Mouse (Mus musculus) neutrophil, adult 5-6 weeks (primary cell): ENCODE measurements around the gene Trappc10. TPM values are rescaled to one million over a fixed set of nuclear protein-coding genes. Genes with fewer than 3 reads are reported as not detected.

Experiments used
- ATAC-seq: fragments of 151-379, 151-347 bp; 2 replicates; pipeline ENCODE4 v1.8.0; 2017; ENCODE audit warnings: mild to moderate bottlenecking, moderate TSS enrichment; ENCODE audit not compliant: insufficient number of reproducible peaks, poor library complexity, low FRiP score, severe bottlenecking; ENCODE audit errors: extremely low read depth
- total RNA-seq: library from RNA; stranded (forward); fragments of 200-1000 nt; gene quantifications from 2 replicates; pipeline ENCODE4 v1.2.3, GENCODE M21; 2017

Trappc10 gene
- total RNA-seq, 1 experiment from 2014 or later: 38.4 TPM

DNA sequence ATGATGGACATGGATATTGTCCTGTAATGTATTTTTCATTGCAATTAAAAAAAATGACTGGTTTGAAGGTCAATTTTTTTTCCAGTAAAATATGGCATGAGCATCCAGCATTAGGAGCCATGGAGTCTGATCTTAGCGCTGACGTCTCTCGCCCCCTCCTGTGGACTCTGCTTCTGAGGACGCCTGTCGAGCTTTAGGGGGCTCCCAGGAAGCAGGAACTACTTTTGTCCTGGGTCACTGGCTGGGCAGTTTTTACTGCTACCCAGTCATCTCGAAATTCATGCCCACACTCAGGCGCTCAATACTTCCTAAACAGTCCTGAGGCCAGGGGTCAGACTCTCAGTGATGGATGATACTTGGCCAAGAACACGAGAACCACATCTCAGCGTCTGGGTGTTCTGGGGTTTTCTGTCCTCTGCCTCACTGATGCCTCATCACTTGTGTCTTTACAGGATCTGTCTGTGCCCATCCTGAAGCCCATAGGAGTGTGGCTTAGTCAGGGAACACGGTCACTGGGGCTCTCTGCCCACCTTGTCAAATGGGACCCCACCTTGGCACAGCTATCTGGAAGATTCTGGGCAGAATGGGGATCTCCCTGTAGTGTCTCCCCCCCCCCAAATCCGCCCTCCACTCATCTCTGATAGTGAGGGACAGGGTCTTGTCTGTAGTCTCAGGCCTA, 104.7 kb downstream of the Trappc10 start:
- ATAC-seq: no peak

DNA sequence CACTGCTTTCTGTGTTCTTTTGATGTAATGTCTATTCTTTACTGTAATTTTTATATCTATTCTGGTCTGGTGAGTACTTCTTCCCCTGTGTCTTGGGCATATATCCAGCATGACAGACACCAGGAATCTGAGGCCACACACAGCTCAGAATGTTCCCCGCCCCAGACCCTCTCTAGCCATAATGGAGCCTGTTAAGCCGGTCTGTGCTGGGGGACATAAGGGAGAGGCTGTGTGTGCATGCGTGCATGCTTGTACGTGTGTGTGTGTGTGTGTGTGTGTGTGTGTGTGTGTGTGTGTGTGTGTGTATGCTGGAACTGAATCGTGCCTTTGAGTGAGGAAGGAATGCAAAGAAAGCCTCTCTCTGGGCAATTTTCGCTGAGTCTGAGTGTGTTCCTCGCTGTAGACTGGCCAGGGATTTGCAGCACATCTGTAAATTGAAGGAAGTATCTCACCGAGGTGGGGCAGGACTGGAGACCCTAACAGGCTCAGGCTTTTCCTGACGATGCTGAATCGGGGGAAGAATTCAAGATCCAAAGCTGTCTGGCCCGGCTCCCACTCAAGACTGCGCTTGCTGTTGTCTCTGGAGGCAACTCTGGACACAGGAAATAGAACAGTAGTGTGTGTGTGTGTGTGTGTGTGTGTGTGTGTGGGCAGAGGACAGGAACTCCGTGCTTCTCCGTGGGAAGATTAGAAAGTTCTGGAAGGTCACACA, 105.5 kb downstream of the Trappc10 start:
- no peak for ATAC-seq

DNA sequence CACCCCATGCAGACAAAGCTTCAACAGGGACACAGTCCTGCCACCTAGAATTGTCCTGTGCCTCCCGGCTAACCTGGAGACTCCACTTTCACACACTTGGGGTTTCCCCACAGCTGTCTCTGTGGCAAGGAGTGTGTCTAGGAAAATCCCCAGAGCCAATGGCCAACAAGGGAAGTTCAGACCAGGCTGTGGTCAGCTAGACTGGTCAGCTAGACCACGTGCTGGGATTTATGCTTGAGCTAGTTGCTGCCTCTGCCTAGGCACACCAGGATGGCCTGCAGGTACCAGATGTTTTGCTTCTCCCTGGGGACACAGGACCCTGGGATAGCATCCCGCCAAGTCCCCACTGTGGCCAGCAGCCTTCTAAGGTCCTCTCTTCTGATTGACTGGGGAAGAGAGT, 107.2 kb downstream of the Trappc10 start:
- no peak for ATAC-seq

Other genes with a start within 250 kb of the Trappc10 start
- gene Pfkl, start 234.6 kb downstream of the Trappc10 start, total RNA-seq: 37.7 and 41.0 TPM in 2 replicates
- not detected in 2 replicates for gene Dnmt3l, start 202.7 kb downstream of the Trappc10 start, total RNA-seq
- 0.12 and 0.49 TPM in 2 replicates for gene Aire, start 201.0 kb downstream of the Trappc10 start, total RNA-seq
- gene Icosl, start 175.3 kb downstream of the Trappc10 start, total RNA-seq: 128 and 134 TPM in 2 replicates
- gene D10Jhu81e, start 74.9 kb downstream of the Trappc10 start, total RNA-seq: 33.5 and 38.6 TPM in 2 replicates
- gene Pwp2, start 59.5 kb downstream of the Trappc10 start, total RNA-seq: 10.6 and 10.7 TPM in 2 replicates
- 28.7 and 34.6 TPM in 2 replicates for gene Agpat3, start 107.8 kb upstream of the Trappc10 start, total RNA-seq
- gene Rrp1, start 168.4 kb upstream of the Trappc10 start, total RNA-seq: 258 and 282 TPM in 2 replicates
- gene Cstb, start 181.0 kb upstream of the Trappc10 start, total RNA-seq: 40.5 and 40.9 TPM in 2 replicates
- 5.2 and 6.0 TPM in 2 replicates for gene Pdxk, start 220.3 kb upstream of the Trappc10 start, total RNA-seq